Mouse (Mus musculus) intestine, postnatal 0 days (tissue): ENCODE measurements around the gene Efcab2. TPM values are rescaled to one million over a fixed set of nuclear protein-coding genes. Genes with fewer than 3 reads are reported as not detected.

Source experiments
- ATAC-seq: fragments of 200-750 bp; cut with Nextera tagmentation; 2 replicates; pipeline ENCODE4 v1.8.0; 2017; ENCODE audit warnings: mild to moderate bottlenecking, moderate TSS enrichment, moderate library complexity
- H3K27ac ChIP-seq: fragments of 300-500 bp; sonication (generic); 2 replicates; pipeline ENCODE4 v1.5.1; 2014; ENCODE audit warnings: mild to moderate bottlenecking, low read depth, low read length, moderate library complexity
- H3K27me3 ChIP-seq: fragments of 300-500 bp; sonication (generic); replicated peaks from 2 replicates; pipeline ENCODE4 v1.6.1; 2014; ENCODE audit warnings: low read length, mixed read lengths; ENCODE audit not compliant: control insufficient read depth, insufficient read depth
- H3K36me3 ChIP-seq: fragments of 300-500 bp; sonication (generic); 2 replicates; pipeline ENCODE4 v1.6.1; 2014; ENCODE audit warnings: mild to moderate bottlenecking, moderate library complexity; ENCODE audit not compliant: control insufficient read depth, insufficient read depth
- H3K4me1 ChIP-seq: fragments of 300-500 bp; sonication (generic); replicated peaks from 2 replicates; pipeline ENCODE4 v1.6.1; 2014; ENCODE audit warnings: antibody characterized with exemption, low read length, mixed read lengths; ENCODE audit not compliant: control insufficient read depth, insufficient read depth
- H3K4me2 ChIP-seq: fragments of 300-500 bp; sonication (generic); replicated peaks from 2 replicates; pipeline ENCODE4 v1.6.1; 2014; ENCODE audit warnings: low read depth, mild to moderate bottlenecking, moderate library complexity
- H3K4me3 ChIP-seq: fragments of 300-500 bp; sonication (generic); 2 replicates; pipeline ENCODE4 v1.5.1; 2014; ENCODE audit warnings: low read depth, low read length
- H3K9ac ChIP-seq: fragments of 300-500 bp; sonication (generic); 2 replicates; pipeline ENCODE4 v1.6.1; 2014; ENCODE audit warnings: mild to moderate bottlenecking, low read depth, low read length
- H3K9me3 ChIP-seq: fragments of 300-500 bp; sonication (generic); 2 replicates; pipeline ENCODE4 v1.6.1; 2016; ENCODE audit warnings: mixed run types; ENCODE audit not compliant: control insufficient read depth
- CTCF ChIP-seq: sonication (generic); IDR thresholded peaks from 2 replicates; pipeline ENCODE4 v1.5.1; 2016; ENCODE audit warnings: low read depth, mild to moderate bottlenecking, control low read depth, antibody characterized with exemption, moderate library complexity
- WGBS: fragments of 180-500 bp; shearing (Covaris S2); extraction: QIAGEN DNeasy Blood & Tissue Kit; methylation state at CpG from one replicate; pipeline ENCODE4 v1.1.7; 2014; 5-methylcytosine and 5-hydroxymethylcytosine counted together
- polyA plus RNA-seq: library from polyadenylated mRNA; unstranded; fragments of >200 nt; fragmentation: Nextera tagmentation; extraction: Ambion mirVana; gene quantifications from 2 replicates; pipeline ENCODE4 v1.2.1, GENCODE M21; 2015

Efcab2 gene
- polyA plus RNA-seq, 1 experiment from 2014 or later: 7.9 TPM

GRCm38 (mm10) chr1:178523152-178523551, 117.3 kb downstream of the Efcab2 start:
- H3K4me1 ChIP-seq: 0 out of 2 replicates have a peak, but pooled peaks cover 5% of the 10 kb centered on the region
- no peak for ATAC-seq
- H3K9ac ChIP-seq: no peak overlapping the region
- H3K4me2 ChIP-seq: no peak overlapping the region
- peaks cover 10% of the 10 kb centered on the region for H3K27me3 ChIP-seq
- 52% methylated on average over 5 of the region's 5 CpGs for WGBS
- no peak overlapping the region for H3K27ac ChIP-seq
- H3K36me3 ChIP-seq: no peaks in the 10 kb centered on the region
- H3K4me3 ChIP-seq: no peak overlapping the region
- H3K9me3 ChIP-seq: no peaks in the 10 kb centered on the region
- no peak for TF ChIP-seq CTCF

DNA sequence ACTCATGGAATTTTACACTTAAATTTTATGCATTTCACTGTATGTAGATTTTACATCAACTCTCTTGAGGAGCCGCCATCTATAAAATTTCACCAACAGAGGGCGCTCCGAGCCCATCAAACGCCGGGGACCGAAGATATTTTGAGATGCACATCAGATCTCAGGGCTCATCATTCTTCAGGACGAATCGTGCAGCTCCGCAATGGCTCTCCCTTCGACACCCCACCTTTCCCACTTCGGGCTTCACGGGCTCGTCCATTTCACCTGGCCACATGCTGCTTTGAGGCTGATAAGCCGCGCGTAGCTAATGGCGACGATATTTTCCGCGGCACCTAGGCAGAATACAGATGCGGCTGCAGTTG, 121.3 kb downstream of the Efcab2 start:
- Histone ChIP-seq H3K4me2 (peak overlapping the region; percentile 99), H3K27me3 (peaks cover 45% of the 10 kb centered on the region), H3K9ac (no peak overlapping the region), H3K36me3 (no peaks in the 10 kb centered on the region), H3K9me3 (no peaks in the 10 kb centered on the region), H3K4me1 (0 out of 2 replicates have a peak, but pooled peaks cover 13% of the 10 kb centered on the region), H3K27ac (no peak overlapping the region), H3K4me3 (peak overlapping the region; percentile 65)
- WGBS: under 1% methylated on average over 21 of the region's 21 CpGs
- TF ChIP-seq CTCF: peak; percentile 83
- no peak for ATAC-seq

DNA sequence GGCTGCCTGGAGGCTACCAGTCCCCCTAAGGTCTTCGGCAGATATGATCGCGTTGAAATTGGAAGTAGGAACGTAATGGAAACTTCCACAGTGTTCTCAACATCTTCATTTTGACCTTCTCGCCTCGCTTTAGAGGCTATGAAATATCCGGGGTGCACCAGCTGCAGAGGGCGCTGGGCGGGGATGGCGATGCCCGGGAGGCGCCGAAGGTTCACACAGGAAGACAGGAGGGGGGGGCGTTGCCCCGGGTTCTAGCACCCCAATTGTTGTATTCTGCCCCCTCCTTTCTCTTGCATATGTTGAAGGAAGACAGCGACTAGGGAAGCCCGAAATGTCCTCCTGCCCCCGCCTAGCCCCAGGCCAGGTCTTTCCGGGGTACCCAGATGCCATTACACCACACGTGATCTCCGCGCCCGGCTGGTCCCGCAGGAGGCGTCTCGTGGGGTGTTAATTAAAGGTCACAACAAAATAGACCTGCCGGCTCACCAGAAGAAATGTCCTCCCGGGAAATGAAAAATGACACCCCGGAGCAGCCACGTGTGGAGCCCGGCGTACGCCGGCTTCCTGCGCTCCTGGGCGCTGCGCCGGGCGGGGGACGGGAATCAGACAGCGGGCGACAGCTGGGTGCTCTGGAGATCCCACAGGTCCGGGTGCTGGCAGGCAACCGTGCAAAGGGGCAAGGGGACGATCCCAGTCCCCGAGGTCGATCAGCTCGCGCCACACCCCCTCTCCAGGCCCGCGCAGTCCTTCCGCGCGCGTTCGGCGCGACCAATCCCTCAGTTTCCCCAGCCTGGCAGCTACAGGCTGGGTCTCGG, 121.9 kb downstream of the Efcab2 start:
- under 1% methylated on average over 59 of the region's 59 CpGs for WGBS
- no peak for TF ChIP-seq CTCF

DNA sequence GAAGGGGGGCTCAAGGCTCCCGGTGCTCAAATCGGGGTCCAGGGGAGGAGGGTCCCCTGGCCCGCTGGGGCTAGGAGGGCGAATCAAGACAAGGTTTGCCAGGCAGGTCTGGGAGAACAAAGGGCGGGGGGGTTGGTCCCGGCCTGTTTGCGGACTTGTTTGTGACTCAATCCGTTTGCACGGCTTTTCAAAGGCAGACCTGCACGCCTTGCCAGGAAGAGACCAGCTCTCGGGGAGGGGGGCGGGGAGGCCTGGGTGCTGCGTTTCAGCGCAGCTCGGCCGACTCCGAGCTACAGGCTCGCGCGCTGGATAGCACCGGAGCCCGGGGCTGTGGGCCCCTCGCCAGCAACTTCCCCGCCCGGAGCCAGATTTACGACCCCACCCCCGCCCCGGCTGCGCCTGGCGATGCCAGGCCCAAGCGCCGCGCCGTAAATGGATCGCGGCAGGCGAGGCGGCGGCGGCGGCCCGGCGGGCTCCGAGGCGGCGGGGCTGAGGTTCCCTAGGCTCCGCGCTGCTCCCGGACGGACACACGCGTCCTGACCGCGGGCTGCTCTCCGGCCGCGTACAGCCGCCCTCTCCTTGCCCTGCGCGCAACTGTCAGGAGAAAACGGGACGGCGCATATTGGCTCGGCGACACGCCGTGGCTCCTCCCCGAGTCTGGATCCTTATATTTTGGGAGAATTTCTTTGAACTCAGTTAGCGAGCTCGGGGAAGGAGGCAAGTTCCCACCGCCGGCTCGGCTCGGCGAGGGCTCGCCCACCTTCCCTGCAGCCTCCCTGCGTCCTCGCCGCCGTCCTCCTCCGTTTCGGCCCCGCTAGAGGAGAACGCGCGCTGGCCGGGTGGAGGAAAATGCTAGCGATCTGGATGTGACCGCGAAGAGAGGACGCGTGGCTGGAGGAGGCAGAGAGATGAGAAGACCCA, 122.8 kb downstream of the Efcab2 start, which contains the start of gene Kif26b:
TSS of gene Kif26b (plus strand) at position 695 of the 921 bp plus-strand sequence.
- no peak for TF ChIP-seq CTCF
- Histone ChIP-seq H3K27me3 (peaks cover 54% of the 10 kb centered on the region), H3K9me3 (no peaks in the 10 kb centered on the region), H3K4me3 (peak within 1 kb of the TSS; percentile 65), H3K4me2 (peak within 1 kb of the TSS; percentile 99), H3K36me3 (no peaks in the 10 kb centered on the region), H3K4me1 (0 out of 2 replicates have a peak, but pooled peaks cover 13% of the 10 kb centered on the region), H3K27ac (no peak within 1 kb of the TSS), H3K9ac (peak within 1 kb of the TSS; percentile 26; the same call in 1 of the 2 replicates)
- no peak for ATAC-seq
- under 1% methylated on average over 85 of the region's 92 CpGs for WGBS

More for the DNA sequence above, 121.9 kb downstream of the Efcab2 start:
- Histone ChIP-seq H3K4me1 (0 out of 2 replicates have a peak, but pooled peaks cover 13% of the 10 kb centered on the region), H3K4me2 (peak overlapping the region; percentile 99), H3K9me3 (no peaks in the 10 kb centered on the region), H3K27ac (no peak overlapping the region), H3K9ac (peak overlapping the region; percentile 26; the same call in 1 of the 2 replicates), H3K36me3 (no peaks in the 10 kb centered on the region), H3K4me3 (peak overlapping the region; percentile 65), H3K27me3 (peaks cover 50% of the 10 kb centered on the region)
- peak; percentile 22 for ATAC-seq

- Histone ChIP-seq H3K9ac (peak overlapping the region; percentile 11; the same call in 1 of the 2 replicates), H3K9me3 (no peaks in the 10 kb centered on the region), H3K27ac (no peak overlapping the region), H3K27me3 (peaks cover 54% of the 10 kb centered on the region), H3K4me1 (0 out of 2 replicates have a peak, but pooled peaks cover 13% of the 10 kb centered on the region), H3K36me3 (no peaks in the 10 kb centered on the region), H3K4me2 (peak overlapping the region; percentile 99), H3K4me3 (peak overlapping the region; percentile 65)
- TF ChIP-seq CTCF: peak; percentile 24
- under 1% methylated on average over 38 of the region's 38 CpGs for WGBS
- ATAC-seq: no peak
These were observed 123.8 kb downstream of the Efcab2 start for GRCm38 (mm10) chr1:178529512-178530300.
